Mouse (Mus musculus) bone marrow macrophage, adult 2 months (primary cell): ENCODE results near the gene Cdc42ep4.

Experiments
- CTCF ChIP-seq: IDR thresholded peaks from 2 replicates; pipeline ENCODE4 v1.5.1; 2012; ENCODE audit warnings: low read depth, mild to moderate bottlenecking, low read length, moderate library complexity
- POLR2A ChIP-seq: IDR thresholded peaks from 2 replicates; pipeline ENCODE4 v1.6.1; 2012; ENCODE audit warnings: mild to moderate bottlenecking, low read depth, low read length, borderline replicate concordance

- TF ChIP-seq POLR2A, result no peak
- peak; percentile 97 for TF ChIP-seq CTCF
Observed at GRCm38 (mm10) chr11:113703758-113704157, 47.9 kb downstream of the Cdc42ep4 start.
